Mouse (Mus musculus) heart, postnatal 0 days (tissue): ENCODE results near the gene Ptpn11.

Experiments used
- CTCF ChIP-seq: IDR thresholded peaks from 2 replicates; pipeline ENCODE4 v1.5.1; 2016; ENCODE audit warnings: antibody characterized with exemption, control low read depth, low read depth
- EP300 ChIP-seq: IDR thresholded peaks from 2 replicates; pipeline ENCODE4 v1.6.1; 2016; ENCODE audit warnings: antibody characterized with exemption, low read depth

- TF ChIP-seq CTCF (no peak), EP300 (no peak)
These were observed 348 bp upstream of the Ptpn11 start for GRCm38 (mm10) chr5:121191584-121191906.
